Mouse (Mus musculus): ENCODE measurements around the gene Mstn. TPM values are rescaled to one million over a fixed set of nuclear protein-coding genes. Genes with fewer than 3 reads are reported as not detected.

Gene Mstn
- polyA plus RNA-seq, 1 experiment from 2014 or later = 5.1 TPM

DNA sequence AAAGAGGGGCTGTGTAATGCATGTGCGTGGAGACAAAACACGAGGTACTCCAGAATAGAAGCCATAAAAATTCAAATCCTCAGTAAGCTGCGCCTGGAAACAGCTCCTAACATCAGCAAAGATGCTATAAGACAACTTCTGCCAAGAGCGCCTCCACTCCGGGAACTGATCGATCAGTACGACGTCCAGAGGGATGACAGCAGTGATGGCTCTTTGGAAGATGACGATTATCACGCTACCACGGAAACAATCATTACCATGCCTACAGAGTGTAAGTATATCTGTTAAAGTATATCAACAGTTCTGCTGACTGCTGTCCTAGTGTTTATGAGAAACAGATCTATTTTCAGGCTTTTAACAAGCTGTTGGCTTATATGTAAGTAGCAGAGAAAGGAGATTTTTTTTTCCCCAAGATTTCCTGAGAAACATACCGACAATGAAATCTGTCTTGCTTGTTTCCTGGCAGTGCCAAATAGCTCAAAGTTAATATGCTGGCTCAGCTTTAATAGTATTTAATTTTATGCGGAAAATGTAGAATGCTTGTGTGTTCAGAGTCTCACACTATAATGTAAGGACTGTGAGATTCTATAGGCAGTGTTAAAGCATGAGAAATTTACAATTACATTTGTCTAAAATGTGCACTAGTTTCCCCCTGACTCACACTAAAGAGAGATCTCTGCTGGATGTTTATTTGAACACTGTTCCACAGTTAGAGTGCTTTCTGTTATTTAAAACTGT is 600 bp downstream of the Mstn start:
- Histone ChIP-seq H3K9me3 (no peaks in the 10 kb centered on the region), H3K27ac (replicated peaks) (no peak overlapping the region), H3K27me3 (replicated peaks) (no peaks in the 10 kb centered on the region), H3K4me3 (no peak overlapping the region), H3K9ac (no peak overlapping the region), H3K36me3 (no peaks in the 10 kb centered on the region), H3K4me2 (peak overlapping the region; percentile 4), H3K4me1 (peaks cover 26% of the 10 kb centered on the region)
- 49% methylated on average over 13 of the region's 13 CpGs for WGBS
- ATAC-seq (ENCODE audit: extremely low read depth, insufficient number of reproducible peaks, low FRiP score, low TSS enrichment) = no peak

DNA sequence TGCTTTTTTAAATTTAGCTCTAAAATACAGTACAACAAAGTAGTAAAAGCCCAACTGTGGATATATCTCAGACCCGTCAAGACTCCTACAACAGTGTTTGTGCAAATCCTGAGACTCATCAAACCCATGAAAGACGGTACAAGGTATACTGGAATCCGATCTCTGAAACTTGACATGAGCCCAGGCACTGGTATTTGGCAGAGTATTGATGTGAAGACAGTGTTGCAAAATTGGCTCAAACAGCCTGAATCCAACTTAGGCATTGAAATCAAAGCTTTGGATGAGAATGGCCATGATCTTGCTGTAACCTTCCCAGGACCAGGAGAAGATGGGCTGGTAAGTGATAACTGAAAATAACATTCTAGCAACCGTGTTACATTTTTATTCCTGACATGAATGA is 2.5 kb downstream of the Mstn start:
- H3K4me1 ChIP-seq = peaks cover 26% of the 10 kb centered on the region
- 81% methylated on average over 4 of the region's 4 CpGs for WGBS
- H3K4me3 ChIP-seq = no peak overlapping the region
- H3K27me3 ChIP-seq (replicated peaks) = no peaks in the 10 kb centered on the region
- no peak overlapping the region for H3K27ac ChIP-seq (replicated peaks)
- no peaks in the 10 kb centered on the region for H3K9me3 ChIP-seq
- no peak overlapping the region for H3K9ac ChIP-seq
- no peak overlapping the region for H3K4me2 ChIP-seq
- no peak for ATAC-seq (ENCODE audit: extremely low read depth, insufficient number of reproducible peaks, low FRiP score, low TSS enrichment)
- no peaks in the 10 kb centered on the region for H3K36me3 ChIP-seq

DNA sequence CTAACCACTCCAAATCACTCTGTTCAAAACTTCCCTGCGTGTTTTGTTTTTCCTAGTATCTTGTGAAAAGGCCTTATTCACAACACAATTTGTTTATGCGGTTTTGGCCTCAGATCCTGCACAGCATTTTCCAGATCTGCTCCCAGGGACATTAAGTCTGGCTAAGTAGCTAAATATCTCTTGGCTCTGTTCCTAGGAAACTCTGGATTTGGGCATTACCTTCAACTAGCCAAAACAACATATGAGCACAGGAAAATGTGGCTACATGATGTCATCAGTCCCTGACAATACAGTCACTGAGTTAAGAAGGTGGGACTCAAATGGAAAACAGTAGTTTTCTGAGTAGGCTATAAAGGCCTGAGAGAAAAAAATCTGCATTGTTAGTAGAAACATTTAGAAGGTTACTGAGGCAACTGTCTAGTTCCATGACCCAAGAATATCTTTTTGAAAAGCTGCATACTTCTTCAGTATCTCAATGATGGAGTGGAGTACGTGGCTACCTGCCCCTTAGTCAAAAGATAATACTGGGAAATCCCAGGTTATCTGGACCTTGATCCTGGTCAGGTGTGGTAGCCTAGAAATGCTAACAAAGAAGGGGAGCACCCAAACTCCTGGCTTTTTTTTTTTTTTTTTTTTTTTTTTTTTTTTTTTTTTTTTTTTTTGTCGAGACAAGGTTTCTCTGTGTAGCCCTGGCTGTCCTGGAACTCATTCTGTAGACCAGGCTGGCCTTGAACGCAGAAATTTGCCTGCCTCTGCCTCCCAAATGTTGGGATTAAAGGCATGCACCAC is 8.5 kb downstream of the Mstn start:
- Histone ChIP-seq H3K4me3 (no peak overlapping the region), H3K4me2 (no peak overlapping the region), H3K9ac (no peak overlapping the region), H3K9me3 (no peaks in the 10 kb centered on the region), H3K27ac (replicated peaks) (no peak overlapping the region), H3K36me3 (no peaks in the 10 kb centered on the region), H3K4me1 (no peaks in the 10 kb centered on the region), H3K27me3 (replicated peaks) (no peaks in the 10 kb centered on the region)
- no peak for ATAC-seq (ENCODE audit: extremely low read depth, insufficient number of reproducible peaks, low FRiP score, low TSS enrichment)
- 80% methylated on average over 5 of the region's 5 CpGs for WGBS

DNA sequence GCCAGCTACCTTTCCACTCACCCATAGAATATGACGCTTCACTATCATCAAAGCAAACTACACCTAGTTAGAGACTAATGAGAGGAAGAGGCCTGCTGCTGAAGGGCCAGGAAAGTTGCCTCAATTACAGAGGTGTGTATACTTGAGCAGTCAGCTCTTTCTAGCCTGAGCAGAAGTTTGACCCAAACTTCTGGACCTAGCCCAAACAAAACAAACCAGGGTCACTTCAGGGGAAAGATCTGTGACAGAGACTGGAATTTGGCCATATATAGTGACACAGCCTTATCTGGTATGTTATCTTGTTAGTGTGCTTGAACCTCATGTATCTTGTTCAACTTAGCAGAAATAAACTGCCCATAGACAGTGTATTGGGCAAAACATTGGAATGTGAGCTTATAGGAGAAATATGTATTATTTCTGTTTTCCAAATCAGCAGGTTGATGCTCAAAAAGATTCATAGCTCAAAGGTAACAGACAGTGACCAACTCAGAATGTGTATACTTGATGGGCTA is 9.3 kb downstream of the Mstn start:
- Histone ChIP-seq H3K9ac (no peak overlapping the region), H3K4me1 (no peaks in the 10 kb centered on the region), H3K27me3 (replicated peaks) (no peaks in the 10 kb centered on the region), H3K27ac (replicated peaks) (no peak overlapping the region), H3K4me3 (no peak overlapping the region), H3K4me2 (no peak overlapping the region), H3K36me3 (no peaks in the 10 kb centered on the region), H3K9me3 (no peaks in the 10 kb centered on the region)
- no peak for ATAC-seq (ENCODE audit: extremely low read depth, insufficient number of reproducible peaks, low FRiP score, low TSS enrichment)
- WGBS = 75% methylated on average over 1 of the region's 1 CpGs

- Histone ChIP-seq H3K9ac (no peak overlapping the region), H3K36me3 (no peaks in the 10 kb centered on the region), H3K9me3 (no peaks in the 10 kb centered on the region), H3K27me3 (replicated peaks) (no peaks in the 10 kb centered on the region), H3K4me2 (no peak overlapping the region), H3K4me3 (no peak overlapping the region), H3K4me1 (no peaks in the 10 kb centered on the region), H3K27ac (replicated peaks) (no peak overlapping the region)
- ATAC-seq (ENCODE audit: extremely low read depth, insufficient number of reproducible peaks, low FRiP score, low TSS enrichment) = no peak
- 59% methylated on average over 3 of the region's 3 CpGs for WGBS
Observed at GRCm38 (mm10) chr1:53076656-53077055, 15.2 kb downstream of the Mstn start.

GRCm38 (mm10) chr1:53079876-53080275 is 18.4 kb downstream of the Mstn start:
- H3K36me3 ChIP-seq = no peaks in the 10 kb centered on the region
- H3K27me3 ChIP-seq (replicated peaks) = no peaks in the 10 kb centered on the region
- H3K27ac ChIP-seq (replicated peaks) = no peak overlapping the region
- WGBS = 67% methylated on average over 2 of the region's 2 CpGs
- no peak overlapping the region for H3K9ac ChIP-seq
- no peak overlapping the region for H3K4me2 ChIP-seq
- no peak overlapping the region for H3K4me3 ChIP-seq
- no peaks in the 10 kb centered on the region for H3K4me1 ChIP-seq
- ATAC-seq (ENCODE audit: extremely low read depth, insufficient number of reproducible peaks, low FRiP score, low TSS enrichment) = no peak
- no peaks in the 10 kb centered on the region for H3K9me3 ChIP-seq

DNA sequence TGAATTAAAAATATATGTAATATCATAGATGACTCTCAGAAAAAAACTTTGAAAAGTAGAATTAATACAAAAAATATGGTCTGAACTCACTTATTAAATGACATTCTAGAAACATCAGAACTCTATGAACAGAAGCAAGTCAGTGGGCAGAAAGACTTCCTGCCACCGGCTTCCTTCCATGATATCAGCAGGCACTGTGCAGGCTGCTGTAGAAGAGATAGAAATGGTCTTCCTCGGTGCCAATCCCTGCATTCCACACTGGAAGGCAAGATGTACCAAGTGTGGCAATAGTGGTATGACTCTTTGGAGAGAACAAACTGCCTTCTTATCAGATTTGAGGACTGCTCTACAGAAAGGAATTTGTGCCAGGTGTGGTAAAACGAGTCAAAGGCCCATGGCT is 19.2 kb downstream of the Mstn start:
- WGBS = 53% methylated on average over 3 of the region's 3 CpGs
- no peak overlapping the region for H3K4me2 ChIP-seq
- no peaks in the 10 kb centered on the region for H3K4me1 ChIP-seq
- no peak overlapping the region for H3K4me3 ChIP-seq
- H3K9ac ChIP-seq = no peak overlapping the region
- H3K9me3 ChIP-seq = no peaks in the 10 kb centered on the region
- no peak overlapping the region for H3K27ac ChIP-seq (replicated peaks)
- ATAC-seq (ENCODE audit: extremely low read depth, insufficient number of reproducible peaks, low FRiP score, low TSS enrichment) = no peak
- no peaks in the 10 kb centered on the region for H3K27me3 ChIP-seq (replicated peaks)
- no peaks in the 10 kb centered on the region for H3K36me3 ChIP-seq

DNA sequence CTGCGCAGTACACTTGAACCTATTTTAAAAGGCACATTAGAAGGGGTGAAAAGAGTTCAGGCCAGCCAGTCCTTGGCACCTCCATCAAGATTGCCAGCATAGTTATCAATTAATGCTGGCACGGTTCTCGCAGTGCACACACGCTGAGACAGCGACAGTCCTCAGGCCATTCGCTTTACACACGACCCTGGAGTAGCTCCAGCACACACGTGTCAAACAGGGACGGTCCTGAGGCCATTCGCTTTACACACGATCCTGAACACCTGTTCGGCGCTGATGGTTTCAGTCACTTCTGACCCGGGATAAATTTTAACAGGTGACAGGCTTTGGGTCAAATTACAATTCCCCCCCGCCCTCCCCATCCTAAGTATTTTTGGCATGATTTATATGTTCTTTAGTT is 23.8 kb downstream of the Mstn start:
- H3K27ac ChIP-seq (replicated peaks) = no peak overlapping the region
- 74% methylated on average over 15 of the region's 15 CpGs for WGBS
- peaks cover 3% of the 10 kb centered on the region; the same call in 1 of the 2 replicates for H3K4me1 ChIP-seq
- no peaks in the 10 kb centered on the region for H3K9me3 ChIP-seq
- ATAC-seq (ENCODE audit: extremely low read depth, insufficient number of reproducible peaks, low FRiP score, low TSS enrichment) = no peak
- no peak overlapping the region for H3K4me2 ChIP-seq
- no peaks in the 10 kb centered on the region for H3K36me3 ChIP-seq
- H3K9ac ChIP-seq = no peak overlapping the region
- no peaks in the 10 kb centered on the region for H3K27me3 ChIP-seq (replicated peaks)
- H3K4me3 ChIP-seq = no peak overlapping the region

DNA sequence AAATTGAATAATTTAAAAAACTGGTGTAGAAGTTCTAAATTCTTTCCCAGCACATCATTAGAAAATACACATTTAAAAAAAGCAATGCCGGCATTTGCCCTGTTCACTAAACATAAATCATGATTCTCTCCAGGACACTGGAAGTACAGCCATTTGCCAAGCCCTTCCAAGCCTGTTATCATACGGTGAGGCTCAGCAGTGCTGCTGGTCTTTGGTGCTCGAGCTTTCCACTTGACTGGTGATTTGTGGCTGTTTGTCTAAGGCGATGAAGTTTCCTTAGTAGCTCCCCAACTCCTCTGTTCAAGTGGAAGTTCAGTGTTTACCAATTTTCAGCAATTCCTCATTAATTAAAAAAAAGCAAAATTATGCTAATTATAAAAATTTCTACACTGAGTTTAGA is 24.6 kb downstream of the Mstn start:
- no peak for ATAC-seq (ENCODE audit: extremely low read depth, insufficient number of reproducible peaks, low FRiP score, low TSS enrichment)
- no peak overlapping the region for H3K4me2 ChIP-seq
- no peaks in the 10 kb centered on the region for H3K36me3 ChIP-seq
- H3K4me3 ChIP-seq = no peak overlapping the region
- no peaks in the 10 kb centered on the region for H3K27me3 ChIP-seq (replicated peaks)
- no peak overlapping the region for H3K9ac ChIP-seq
- WGBS = 22% methylated on average over 4 of the region's 4 CpGs
- no peaks in the 10 kb centered on the region for H3K9me3 ChIP-seq
- H3K4me1 ChIP-seq = peaks cover 3% of the 10 kb centered on the region; the same call in 1 of the 2 replicates
- H3K27ac ChIP-seq (replicated peaks) = no peak overlapping the region

- ATAC-seq (ENCODE audit: extremely low read depth, insufficient number of reproducible peaks, low FRiP score, low TSS enrichment) = no peak
- H3K9ac ChIP-seq = no peak overlapping the region
Observed at GRCm38 (mm10) chr1:53093180-53093579, 31.7 kb downstream of the Mstn start.

DNA sequence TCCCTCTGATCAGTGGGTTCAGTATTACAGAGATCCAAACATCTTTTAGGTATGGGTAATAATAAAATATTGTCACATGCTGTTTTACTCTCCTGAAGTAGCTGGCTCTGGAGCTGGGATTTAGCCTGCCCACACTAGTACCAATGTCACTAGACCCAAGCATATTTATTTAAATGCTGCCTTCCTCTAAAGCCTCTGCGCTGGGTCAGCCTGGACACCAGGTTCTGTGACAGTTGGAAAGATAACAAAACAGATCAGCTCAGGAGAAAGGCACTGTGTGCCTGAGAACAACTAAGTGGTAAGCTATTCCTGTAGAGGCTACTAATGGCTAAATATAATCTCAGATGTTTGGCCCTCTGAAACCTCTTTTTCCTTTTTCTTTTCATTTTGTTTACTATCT is 49.1 kb downstream of the Mstn start:
- no peak overlapping the region for H3K9ac ChIP-seq
- H3K27me3 ChIP-seq (replicated peaks) = no peaks in the 10 kb centered on the region
- no peaks in the 10 kb centered on the region for H3K36me3 ChIP-seq
- H3K4me2 ChIP-seq = no peak overlapping the region
- no peaks in the 10 kb centered on the region for H3K9me3 ChIP-seq
- WGBS = 21% methylated on average over 1 of the region's 1 CpGs
- H3K27ac ChIP-seq (replicated peaks) = peak overlapping the region; percentile 30; the same call in 1 of the 2 replicates
- peaks cover 9% of the 10 kb centered on the region for H3K4me1 ChIP-seq
- H3K4me3 ChIP-seq = no peak overlapping the region
- ATAC-seq (ENCODE audit: extremely low read depth, insufficient number of reproducible peaks, low FRiP score, low TSS enrichment) = no peak

More at GRCm38 (mm10) chr1:53093180-53093579, 31.7 kb downstream of the Mstn start:
- Histone ChIP-seq H3K4me2 (no peak overlapping the region), H3K9me3 (no peaks in the 10 kb centered on the region), H3K27ac (replicated peaks) (no peak overlapping the region), H3K36me3 (no peaks in the 10 kb centered on the region), H3K4me3 (no peak overlapping the region), H3K27me3 (replicated peaks) (no peaks in the 10 kb centered on the region), H3K4me1 (peaks cover 3% of the 10 kb centered on the region)
- WGBS = 37% methylated on average over 3 of the region's 3 CpGs

All from heart, embryonic 13.5 days (tissue).